ENCODE assay signal across 9 mouse cellular contexts in the genomic region with DNA sequence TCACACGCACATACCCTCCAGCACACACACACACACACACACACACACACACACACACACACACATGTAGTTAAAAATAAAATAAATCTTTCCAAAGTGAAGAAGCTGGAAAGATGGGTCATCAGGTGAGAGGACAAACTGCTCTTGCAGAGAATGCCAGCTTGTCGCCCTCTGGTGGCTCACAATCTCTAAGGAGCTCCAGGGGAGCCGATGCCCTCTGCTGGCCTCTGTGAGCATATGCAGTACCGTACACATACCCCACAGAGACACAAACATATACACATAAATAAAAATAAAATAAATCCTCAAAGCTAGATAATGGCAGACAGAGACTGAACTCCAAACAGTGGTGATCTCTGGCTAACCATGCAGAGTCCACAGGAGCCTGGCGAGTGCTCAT.
A peak's percentile ranks its signal among the peaks of the same experiment; 100 is the strongest.
DNase-seq lines count a peak whose midpoint lies in the region.
"Had no signal": no experiment of that assay in that cellular context is flagged by ENCODE, and none has a peak within 500 bp of the region (broad histone marks: within the 10 kb centered on the region; RNA-seq: fewer than 3 reads in every experiment).

No protein-coding gene starts in this region.

- H3K27ac ChIP-seq in limb, embryonic 10.5 days = no peak overlapping the region

- H3K4me1 ChIP-seq in limb, embryonic 10.5 days = no peaks in the 10 kb centered on the region

- 89% methylated on average over 5 of the region's 5 CpGs for WGBS in limb, embryonic 10.5 days

- no peak overlapping the region for H3K4me3 ChIP-seq in limb, embryonic 10.5 days

- peaks cover 5% of the 10 kb centered on the region for H3K36me3 ChIP-seq in limb, embryonic 10.5 days
- H3K36me3 ChIP-seq: G1E had no signal

- DNase-seq in adrenal gland, postnatal 36 days = peak; percentile 10 to 37
- DNase-seq in adrenal gland, postnatal 25 days = no peak
- DNase-seq in left cerebral cortex, postnatal 14 days (ENCODE audit: low spot score in 2 of 2) = peak; percentile 12 to 30
- DNase-seq in left cerebral cortex, adult 9 months (ENCODE audit: low spot score in 2 of 2) = no peak
- DNase-seq in T-cell, adult 2 months (ENCODE audit: low spot score) = peak; percentile 14
- DNase-seq in limb, embryonic 10.5 days (ENCODE audit: low spot score) = peak; percentile 51
- DNase-seq in thymus, postnatal 4 days = peak; percentile 81
- DNase-seq in urinary bladder, postnatal 10 days (ENCODE audit: low spot score) = no peak

- no peaks in the 10 kb centered on the region for H3K27me3 ChIP-seq in limb, embryonic 10.5 days (ENCODE audit: low read depth, poor library complexity, severe bottlenecking)

- intact Hi-C loops in left cerebral cortex, postnatal 14 days (cut with DNase I) = no loop called here

- no peaks in the 10 kb centered on the region for H3K9me3 ChIP-seq in limb, embryonic 10.5 days (replicated peaks)
- H3K9me3 ChIP-seq: G1E had no signal

Comparison
In these comparisons a context has a peak if more than half of its experiments do, and no peak if none do; other contexts are left out.
1. DNase-seq: peak in adrenal gland, postnatal 36 days (2 of 2), left cerebral cortex, postnatal 14 days (2 of 2), T-cell, adult 2 months (single experiment), limb, embryonic 10.5 days (single experiment) and thymus, postnatal 4 days (single experiment); none in adrenal gland, postnatal 25 days (single experiment), left cerebral cortex, adult 9 months (0 of 2) and urinary bladder, postnatal 10 days (single experiment).